Mouse (Mus musculus) kidney, embryonic 14.5 days (tissue): ENCODE measurements around the gene Dus2. TPM values are rescaled to one million over a fixed set of nuclear protein-coding genes. Genes with fewer than 3 reads are reported as not detected.

Source experiments
- microRNA-seq: library from miRNA; unstranded; fragments of <30 nt; microRNA quantifications from one replicate; pipeline ENCODE4, GENCODE M21; 2016
- polyA plus RNA-seq: library from polyadenylated mRNA; unstranded; fragments of >200 nt; fragmentation: Nextera tagmentation; extraction: Ambion mirVana; gene quantifications from 2 replicates; pipeline ENCODE4 v1.2.1, GENCODE M21; 2014

Dus2 gene
- polyA plus RNA-seq, 1 experiment from 2014 or later = 19.9 TPM

Small RNAs within 50 kb of the gene (microRNA-seq; reads per million reads assigned to microRNA genes)
- not detected for gene Mir7074

Other genes starting within 250 kb of the Dus2 start
- gene Gfod2, start 232.7 kb upstream of the Dus2 start, polyA plus RNA-seq = 11.9 and 15.8 TPM in 2 replicates
- gene Ranbp10, start 164.0 kb upstream of the Dus2 start, polyA plus RNA-seq = 13.6 and 14.9 TPM in 2 replicates
- gene Tsnaxip1, start 163.6 kb upstream of the Dus2 start, polyA plus RNA-seq = 0.14 and 0.27 TPM in 2 replicates
- 31.1 and 41.0 TPM in 2 replicates for gene Cenpt, start 138.1 kb upstream of the Dus2 start, polyA plus RNA-seq
- 57.2 and 65.0 TPM in 2 replicates for gene Thap11, start 136.2 kb upstream of the Dus2 start, polyA plus RNA-seq
- 329 and 342 TPM in 2 replicates for gene Nutf2, start 130.8 kb upstream of the Dus2 start, polyA plus RNA-seq
- gene Edc4, start 110.5 kb upstream of the Dus2 start, polyA plus RNA-seq = 34.9 and 49.7 TPM in 2 replicates
- gene Nrn1l, start 97.8 kb upstream of the Dus2 start, polyA plus RNA-seq = 1.0 and 1.1 TPM in 2 replicates
- gene Pskh1, start 90.9 kb upstream of the Dus2 start, polyA plus RNA-seq = 20.5 and 34.5 TPM in 2 replicates
- 1.5 and 2.0 TPM in 2 replicates for gene Ctrl, start 57.5 kb upstream of the Dus2 start, polyA plus RNA-seq
- 38.7 and 47.6 TPM in 2 replicates for gene Psmb10, start 52.9 kb upstream of the Dus2 start, polyA plus RNA-seq
- 0.89 and 1.6 TPM in 2 replicates for gene Lcat, start 48.0 kb upstream of the Dus2 start, polyA plus RNA-seq
- 16.8 and 21.8 TPM in 2 replicates for gene Slc12a4, start 25.2 kb upstream of the Dus2 start, polyA plus RNA-seq
- not detected in 2 replicates for gene Dpep3, start 11.9 kb upstream of the Dus2 start, polyA plus RNA-seq
- gene Dpep2nb, start 14.6 kb downstream of the Dus2 start, polyA plus RNA-seq = 0.22 TPM in 1 of 2 replicates, not detected in the other
- 13.4 and 19.8 TPM in 2 replicates for gene Ddx28, start 20.5 kb downstream of the Dus2 start, polyA plus RNA-seq
- gene Nfatc3, start 67.5 kb downstream of the Dus2 start, polyA plus RNA-seq = 8.9 and 10.3 TPM in 2 replicates
- 5.6 and 9.1 TPM in 2 replicates for gene Esrp2, start 145.6 kb downstream of the Dus2 start, polyA plus RNA-seq
- 2.7 and 6.6 TPM in 2 replicates for gene Pla2g15, start 159.1 kb downstream of the Dus2 start, polyA plus RNA-seq
- gene Slc7a6, start 177.5 kb downstream of the Dus2 start, polyA plus RNA-seq = 87.4 and 90.3 TPM in 2 replicates
- 40.8 and 44.7 TPM in 2 replicates for gene Slc7a6os, start 219.6 kb downstream of the Dus2 start, polyA plus RNA-seq
- 39.9 and 59.1 TPM in 2 replicates for gene Prmt7, start 219.6 kb downstream of the Dus2 start, polyA plus RNA-seq